Mouse (Mus musculus) liver, embryonic 14 days (tissue): ENCODE results near the gene Bcas2. TPM values are rescaled to one million over a fixed set of nuclear protein-coding genes. Genes with fewer than 3 reads are reported as not detected.

Experiments
- polyA plus RNA-seq: library from polyadenylated mRNA; depleted of rRNA; stranded (reverse); fragments of >200 nt; gene quantifications from 2 replicates; pipeline ENCODE4 v1.2.3, GENCODE M21; 2012; rRNA removed

Gene Bcas2
- polyA plus RNA-seq, result 106 and 117 TPM in 2 replicates

GRCm38 (mm10) chr3:103171505-103172267 lies at the start of gene Bcas2:
Bcas2 (plus strand) TSS chr3:103171655.

Other genes starting within 250 kb of the Bcas2 start
- gene Sycp1, start 235.6 kb upstream of the Bcas2 start, polyA plus RNA-seq, result 0.03 TPM in 2 replicates
- gene Nr1h5, start 207.5 kb upstream of the Bcas2 start, polyA plus RNA-seq, result 4.5 and 6.0 TPM in 2 replicates
- 6.1 and 6.6 TPM in 2 replicates for gene Sike1, start 175.9 kb upstream of the Bcas2 start, polyA plus RNA-seq
- 31.9 and 38.2 TPM in 2 replicates for gene Csde1, start 151.2 kb upstream of the Bcas2 start, polyA plus RNA-seq
- gene Nras, start 113.4 kb upstream of the Bcas2 start, polyA plus RNA-seq, result 20.7 and 24.7 TPM in 2 replicates
- gene Ampd1, start 97.6 kb upstream of the Bcas2 start, polyA plus RNA-seq, result 0.12 and 0.61 TPM in 2 replicates
- gene Dennd2c, start 69.1 kb upstream of the Bcas2 start, polyA plus RNA-seq, result 6.3 and 8.5 TPM in 2 replicates
- 6.4 and 7.9 TPM in 2 replicates for gene Trim33, start 107.6 kb downstream of the Bcas2 start, polyA plus RNA-seq